Mouse (Mus musculus) heart, adult 2 months (tissue): ENCODE measurements around the gene Spata2l.
"Not testable (repeated sequence)": the region's sequence is repeated elsewhere in the genome, so short reads cannot be mapped to it uniquely, and the experiment has no call there.

ENCODE experiments used
- CTCF ChIP-seq: fragments of 200-600 bp; IDR thresholded peaks from 2 replicates; pipeline ENCODE4 v1.8.1; 2022; ENCODE audit warnings: antibody characterized with exemption, mild to moderate bottlenecking, moderate library complexity
- EP300 ChIP-seq: fragments of 200-500 bp; IDR thresholded peaks from 2 replicates; pipeline ENCODE4 v1.6.1; 2011; ENCODE audit warnings: low read depth, low read length, control low read depth; ENCODE audit not compliant: insufficient read depth
- POLR2A ChIP-seq: fragments of 200-500 bp; IDR thresholded peaks from 2 replicates; pipeline ENCODE4 v1.6.1; 2011; ENCODE audit warnings: mild to moderate bottlenecking, low read depth, low read length, control low read depth; ENCODE audit not compliant: insufficient read depth

DNA sequence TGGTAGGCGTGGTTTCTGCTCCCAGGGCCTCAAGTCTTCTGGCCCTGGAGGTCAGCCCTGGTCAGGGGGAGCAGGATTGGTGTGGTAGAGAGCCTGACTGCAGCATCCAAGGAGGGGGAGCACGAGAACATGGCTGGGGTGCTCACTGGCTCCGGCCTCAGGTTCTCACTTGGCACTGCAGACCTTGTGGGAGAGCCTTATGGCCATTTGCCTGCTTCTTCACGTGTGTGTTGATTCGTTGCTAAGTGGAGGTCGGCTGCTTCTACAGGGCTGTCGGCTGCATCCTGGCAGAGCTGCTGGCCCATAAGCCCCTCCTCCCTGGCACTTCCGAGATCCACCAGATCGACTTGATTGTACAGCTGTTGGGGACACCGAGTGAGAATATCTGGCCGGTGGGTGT is 5.7 kb downstream of the Spata2l start:
- TF ChIP-seq CTCF, EP300, POLR2A: not testable (repeated sequence)
